Mouse (Mus musculus): ENCODE results near the gene Kcnh3. TPM values are rescaled to one million over a fixed set of nuclear protein-coding genes. Genes with fewer than 3 reads are reported as not detected.

Gene Kcnh3
- polyA plus RNA-seq, 1 experiment from 2014 or later, result 0.28 TPM

DNA sequence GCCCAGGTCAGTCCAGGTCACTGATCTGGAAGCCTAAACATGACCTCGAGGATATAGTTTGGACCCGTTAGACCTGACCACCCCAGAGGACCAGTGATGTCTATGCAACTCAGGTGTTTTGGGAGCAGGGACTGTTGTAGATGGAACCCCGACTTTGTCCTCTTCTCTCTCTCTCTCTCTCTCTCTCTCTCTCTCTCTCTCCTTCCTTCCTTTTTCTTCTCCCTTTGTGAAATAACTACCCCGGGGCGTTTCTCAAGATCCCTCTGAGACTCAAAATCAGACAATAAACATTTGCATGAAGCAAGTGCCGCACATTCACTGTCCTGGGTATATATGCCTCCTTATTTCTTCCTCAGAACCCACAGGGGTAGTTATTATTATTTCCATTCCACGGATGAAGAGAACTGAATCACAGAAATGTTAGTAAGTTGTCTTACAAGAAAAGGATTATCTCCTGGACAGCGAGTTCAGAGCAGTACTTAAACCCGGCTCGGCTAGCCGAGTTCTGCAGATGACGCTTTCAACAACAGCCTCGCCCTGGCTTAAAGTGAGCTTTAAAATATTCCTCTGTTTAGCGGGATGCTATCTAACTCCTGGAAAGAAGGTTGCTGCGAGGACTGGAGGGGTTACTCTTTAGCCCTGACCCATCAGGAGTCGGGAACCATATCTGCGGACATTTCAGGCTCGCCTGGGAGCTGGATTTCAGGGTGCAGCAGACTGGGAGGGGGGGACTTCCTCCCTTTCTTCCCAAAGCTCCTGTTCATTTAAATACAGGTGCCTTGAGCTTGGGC, 1.7 kb upstream of the Kcnh3 start:
- no peaks in the 10 kb centered on the region for H3K36me3 ChIP-seq
- H3K27ac ChIP-seq, result no peak overlapping the region
- 6% methylated on average over 18 of the region's 18 CpGs for whole genome bisulfite sequencing
- no peak for ATAC-seq (ENCODE audit: low FRiP score, low read depth)
- H3K4me1 ChIP-seq, result peaks cover 55% of the 10 kb centered on the region
- peak overlapping the region; percentile 77 for H3K4me2 ChIP-seq (replicated peaks)
- no peaks in the 10 kb centered on the region for H3K9me3 ChIP-seq
- H3K4me3 ChIP-seq, result peak overlapping the region; percentile 48
- peak overlapping the region; percentile 62; the same call in 1 of the 2 replicates for H3K9ac ChIP-seq
- peaks cover 82% of the 10 kb centered on the region for H3K27me3 ChIP-seq

DNA sequence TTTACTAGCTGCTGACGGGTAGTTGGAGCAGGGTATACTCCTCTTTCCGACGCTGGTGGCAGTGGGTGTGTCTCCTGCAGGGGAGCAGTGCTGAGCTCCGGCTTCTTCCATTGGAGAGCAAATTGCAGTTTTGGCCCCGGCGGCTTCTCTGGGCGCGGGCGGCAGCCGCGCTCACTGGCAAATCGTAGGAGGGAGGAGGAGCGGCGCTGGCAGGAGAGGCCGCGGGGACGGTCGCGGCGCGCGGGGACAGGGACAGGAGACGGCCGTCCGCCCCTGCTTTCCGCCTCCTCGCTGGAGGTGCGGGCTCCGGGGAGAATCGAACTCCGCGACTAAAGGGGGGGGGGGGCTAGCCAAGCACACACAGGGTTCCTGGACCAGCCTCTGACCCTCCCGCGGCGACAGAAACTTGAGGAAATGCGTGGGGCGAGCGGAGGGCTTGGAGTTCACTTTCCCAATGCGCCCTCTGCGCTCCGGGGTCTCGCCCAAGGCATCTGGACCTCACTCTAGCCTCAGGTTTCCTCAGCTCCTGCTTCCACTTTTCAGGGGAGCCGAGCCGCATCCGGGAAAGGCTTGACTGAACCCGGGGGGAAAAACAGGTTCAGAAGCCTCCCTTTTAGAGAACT, 965 bp upstream of the Kcnh3 start:
- under 1% methylated on average over 46 of the region's 46 CpGs for WGBS
- Histone ChIP-seq H3K4me1 (peaks cover 55% of the 10 kb centered on the region), H3K36me3 (no peaks in the 10 kb centered on the region), H3K9me3 (no peaks in the 10 kb centered on the region), H3K9ac (peak overlapping the region; percentile 62), H3K27me3 (peaks cover 89% of the 10 kb centered on the region), H3K4me3 (peak overlapping the region; percentile 48), H3K27ac (no peak overlapping the region), H3K4me2 (replicated peaks) (peak overlapping the region; percentile 77)
- ATAC-seq (ENCODE audit: low FRiP score, low read depth), result no peak

DNA sequence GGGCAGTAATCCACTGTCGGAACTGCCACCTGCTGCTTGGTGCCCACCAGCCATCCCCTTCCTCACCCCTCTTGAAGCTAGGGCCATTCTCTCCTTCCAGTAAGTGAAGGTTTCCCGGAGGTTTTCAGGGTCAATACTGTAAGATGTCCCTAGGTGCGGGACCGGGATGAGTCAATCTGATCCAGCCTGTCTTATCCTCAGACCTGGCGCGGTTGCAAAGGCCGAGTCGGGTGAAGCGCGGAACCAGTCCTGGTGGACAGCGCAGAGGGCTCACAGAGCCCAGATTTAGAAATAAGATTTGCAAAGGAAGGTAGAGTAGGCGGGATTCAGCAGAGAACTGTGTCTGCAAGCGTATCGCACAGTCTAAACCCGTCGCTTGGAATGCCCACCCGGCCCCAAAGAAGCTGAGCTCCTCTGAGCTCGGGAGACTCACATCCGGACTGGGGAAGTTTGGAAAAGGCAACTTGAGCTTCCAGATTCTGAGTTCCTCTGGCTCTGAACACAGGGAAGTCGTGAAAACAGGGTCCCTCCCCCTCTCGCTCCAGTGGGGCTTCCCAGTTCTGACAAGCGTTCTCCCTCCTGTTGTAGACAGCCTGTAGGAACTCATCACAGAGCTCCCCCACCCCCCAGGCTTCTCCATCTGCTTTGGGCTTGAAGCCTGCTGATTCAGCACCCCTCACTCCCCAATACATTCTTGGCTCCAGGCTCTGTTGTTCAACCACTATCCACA, 585 bp downstream of the Kcnh3 start:
- no peak for ATAC-seq (ENCODE audit: low FRiP score, low read depth)
- H3K27me3 ChIP-seq, result peaks cover 94% of the 10 kb centered on the region
- H3K36me3 ChIP-seq, result no peaks in the 10 kb centered on the region
- no peak overlapping the region for H3K27ac ChIP-seq
- H3K9ac ChIP-seq, result 0 out of 2 replicates have a peak overlapping the region, but pooled peaks have one; percentile 62
- H3K4me2 ChIP-seq (replicated peaks), result peak overlapping the region; percentile 77
- no peaks in the 10 kb centered on the region for H3K9me3 ChIP-seq
- peaks cover 46% of the 10 kb centered on the region for H3K4me1 ChIP-seq
- H3K4me3 ChIP-seq, result peak overlapping the region; percentile 48
- 2% methylated on average over 22 of the region's 22 CpGs for WGBS

DNA sequence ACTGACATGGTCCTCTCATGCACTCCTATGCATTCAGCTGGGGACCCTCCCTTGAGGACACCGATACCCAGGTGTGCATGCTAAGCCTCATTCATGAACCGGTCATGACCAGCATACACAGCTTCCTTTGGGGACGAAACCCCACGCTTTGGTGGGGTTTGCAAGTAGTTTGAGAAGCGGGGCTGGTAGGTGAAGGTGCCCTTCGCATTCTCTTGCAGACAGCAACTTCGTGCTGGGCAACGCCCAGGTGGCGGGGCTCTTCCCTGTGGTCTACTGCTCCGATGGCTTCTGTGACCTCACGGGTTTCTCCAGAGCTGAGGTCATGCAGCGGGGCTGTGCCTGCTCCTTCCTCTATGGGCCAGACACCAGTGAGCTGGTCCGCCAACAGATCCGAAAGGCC, 1.4 kb downstream of the Kcnh3 start:
- Histone ChIP-seq H3K4me3 (peak overlapping the region; percentile 48; the same call in 1 of the 2 replicates), H3K9ac (no peak overlapping the region), H3K36me3 (no peaks in the 10 kb centered on the region), H3K27me3 (peaks cover 98% of the 10 kb centered on the region), H3K27ac (no peak overlapping the region), H3K4me2 (replicated peaks) (peak overlapping the region; percentile 77), H3K4me1 (peaks cover 44% of the 10 kb centered on the region), H3K9me3 (no peaks in the 10 kb centered on the region)
- WGBS, result 20% methylated on average over 14 of the region's 14 CpGs
- no peak for ATAC-seq (ENCODE audit: low FRiP score, low read depth)

GRCm38 (mm10) chr15:99231998-99232397, 7.3 kb downstream of the Kcnh3 start:
- Histone ChIP-seq H3K9me3 (no peaks in the 10 kb centered on the region), H3K4me3 (no peak overlapping the region), H3K27me3 (peaks cover 82% of the 10 kb centered on the region), H3K4me2 (replicated peaks) (no peak overlapping the region), H3K36me3 (no peaks in the 10 kb centered on the region), H3K9ac (no peak overlapping the region), H3K4me1 (no peaks in the 10 kb centered on the region), H3K27ac (no peak overlapping the region)
- WGBS, result 62% methylated on average over 10 of the region's 10 CpGs
- ATAC-seq (ENCODE audit: low FRiP score, low read depth), result no peak

GRCm38 (mm10) chr15:99233719-99234118, 9.1 kb downstream of the Kcnh3 start:
- H3K27ac ChIP-seq, result no peak overlapping the region
- H3K27me3 ChIP-seq, result peaks cover 65% of the 10 kb centered on the region
- no peak overlapping the region for H3K9ac ChIP-seq
- no peak overlapping the region for H3K4me3 ChIP-seq
- no peak overlapping the region for H3K4me2 ChIP-seq (replicated peaks)
- WGBS, result 72% methylated on average over 17 of the region's 17 CpGs
- no peaks in the 10 kb centered on the region for H3K36me3 ChIP-seq
- no peak for ATAC-seq (ENCODE audit: low FRiP score, low read depth)
- no peaks in the 10 kb centered on the region for H3K9me3 ChIP-seq
- H3K4me1 ChIP-seq, result no peaks in the 10 kb centered on the region; the same call in 1 of the 2 replicates

DNA sequence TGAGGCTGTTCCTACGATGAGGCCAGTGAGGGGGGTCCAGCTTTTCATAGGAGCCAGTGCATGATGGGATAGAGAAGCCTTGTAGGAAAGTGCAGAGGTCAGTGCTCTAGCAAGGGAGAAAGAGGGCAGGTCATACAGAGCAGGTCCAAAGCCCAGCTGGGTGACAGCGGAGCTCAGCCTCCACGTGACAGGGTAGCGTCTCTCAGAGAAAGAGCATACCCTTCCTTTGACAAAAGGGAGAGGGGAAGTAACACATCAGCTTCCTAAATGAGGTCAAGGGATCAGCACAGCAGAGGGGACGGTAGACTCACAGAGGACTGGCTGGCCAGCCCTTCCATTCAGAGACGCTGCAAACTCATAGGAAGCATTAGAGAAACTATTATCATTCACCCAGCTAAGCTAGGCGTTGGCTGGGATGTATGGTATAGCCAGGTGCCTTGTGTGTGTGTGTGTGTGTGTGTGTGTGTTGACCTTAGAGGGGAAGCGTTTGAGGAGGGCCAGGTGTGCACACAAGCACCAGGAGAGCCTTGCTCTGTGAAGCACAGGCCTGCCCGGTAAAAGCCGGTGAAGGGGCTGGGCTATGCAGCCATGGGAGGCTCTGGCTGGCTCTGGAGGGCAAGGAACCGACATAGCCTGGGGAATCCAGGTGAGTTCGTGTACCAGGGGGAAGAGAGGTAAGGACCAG, 9.8 kb downstream of the Kcnh3 start:
- no peaks in the 10 kb centered on the region; the same call in 1 of the 2 replicates for H3K4me1 ChIP-seq
- H3K4me3 ChIP-seq, result no peak overlapping the region
- no peak overlapping the region for H3K9ac ChIP-seq
- no peak for ATAC-seq (ENCODE audit: low FRiP score, low read depth)
- peaks cover 58% of the 10 kb centered on the region for H3K27me3 ChIP-seq
- no peak overlapping the region for H3K27ac ChIP-seq
- H3K36me3 ChIP-seq, result no peaks in the 10 kb centered on the region
- no peaks in the 10 kb centered on the region for H3K9me3 ChIP-seq
- 62% methylated on average over 12 of the region's 12 CpGs for WGBS
- H3K4me2 ChIP-seq (replicated peaks), result no peak overlapping the region

DNA sequence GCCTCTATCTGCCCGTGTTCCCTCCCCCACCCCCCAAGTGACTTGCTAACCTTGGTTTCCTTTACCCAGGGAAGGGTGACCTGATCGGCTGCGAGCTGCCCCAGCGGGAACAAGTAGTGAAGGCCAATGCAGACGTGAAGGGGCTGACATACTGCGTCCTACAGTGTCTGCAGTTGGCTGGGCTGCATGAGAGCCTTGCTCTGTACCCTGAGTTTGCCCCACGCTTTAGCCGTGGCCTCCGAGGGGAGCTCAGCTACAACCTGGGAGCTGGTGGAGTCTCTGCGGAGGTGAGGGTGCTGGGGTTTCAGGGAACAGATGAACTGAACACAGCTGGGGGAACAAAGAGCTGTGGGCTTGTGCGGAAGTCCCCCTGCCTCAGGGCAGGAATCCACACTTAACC, 13.3 kb downstream of the Kcnh3 start:
- Histone ChIP-seq H3K4me3 (no peak overlapping the region), H3K4me1 (no peaks in the 10 kb centered on the region; the same call in 1 of the 2 replicates), H3K9ac (no peak overlapping the region), H3K36me3 (peaks cover 23% of the 10 kb centered on the region), H3K4me2 (replicated peaks) (no peak overlapping the region), H3K27me3 (peaks cover 24% of the 10 kb centered on the region), H3K27ac (no peak overlapping the region), H3K9me3 (no peaks in the 10 kb centered on the region)
- 53% methylated on average over 11 of the region's 11 CpGs for WGBS
- ATAC-seq (ENCODE audit: low FRiP score, low read depth), result no peak

DNA sequence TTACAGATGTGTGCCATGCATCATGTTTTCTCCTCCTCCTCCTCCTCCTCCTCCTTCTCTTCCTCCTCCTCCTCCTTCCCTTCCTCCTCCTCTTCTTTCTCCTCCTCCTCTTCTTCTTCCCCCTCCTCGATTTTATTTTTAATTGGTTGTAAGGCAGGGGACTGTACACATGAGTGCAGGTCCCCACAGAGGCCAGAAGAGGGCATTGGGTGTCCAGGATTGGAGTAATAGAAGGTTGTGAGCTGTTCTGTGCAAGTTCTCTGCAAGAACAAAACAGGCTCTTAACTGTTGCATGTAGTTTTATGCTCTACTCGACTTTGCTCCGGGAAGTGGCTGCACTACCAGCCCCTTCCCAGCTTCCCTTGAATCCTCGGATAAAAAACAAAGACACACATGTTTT, 15.5 kb downstream of the Kcnh3 start:
- Histone ChIP-seq H3K9me3 (no peaks in the 10 kb centered on the region), H3K4me2 (replicated peaks) (no peak overlapping the region), H3K4me3 (no peak overlapping the region), H3K4me1 (no peaks in the 10 kb centered on the region; the same call in 1 of the 2 replicates), H3K9ac (no peak overlapping the region), H3K27ac (no peak overlapping the region), H3K36me3 (peaks cover 44% of the 10 kb centered on the region), H3K27me3 (peaks cover 4% of the 10 kb centered on the region; the same call in 1 of the 2 replicates)
- WGBS, result 70% methylated on average over 4 of the region's 4 CpGs
- ATAC-seq (ENCODE audit: low FRiP score, low read depth), result no peak

DNA sequence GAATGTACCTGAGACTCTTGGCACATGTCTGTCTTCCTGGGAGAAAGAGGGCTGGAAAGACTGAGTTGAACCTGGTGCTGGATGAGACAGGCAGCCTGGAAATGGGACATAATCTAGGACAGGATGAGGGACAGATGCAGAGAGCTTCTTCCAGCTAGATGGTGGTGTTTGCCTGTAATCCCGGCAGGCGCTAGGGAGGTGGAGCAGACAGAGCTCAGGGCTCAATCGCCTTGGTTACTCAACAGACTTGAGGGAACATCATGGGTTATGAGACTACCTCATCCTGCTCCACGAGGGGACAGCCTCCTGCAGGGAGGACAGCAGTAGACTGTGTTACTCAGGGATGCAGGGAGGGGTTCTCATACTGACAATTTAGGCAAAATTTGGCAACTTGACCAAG, 16.6 kb downstream of the Kcnh3 start:
- Histone ChIP-seq H3K27me3 (no peaks in the 10 kb centered on the region), H3K27ac (no peak overlapping the region), H3K9ac (no peak overlapping the region), H3K4me3 (no peak overlapping the region), H3K4me2 (replicated peaks) (no peak overlapping the region), H3K36me3 (peaks cover 56% of the 10 kb centered on the region), H3K4me1 (no peaks in the 10 kb centered on the region; the same call in 1 of the 2 replicates), H3K9me3 (no peaks in the 10 kb centered on the region)
- ATAC-seq (ENCODE audit: low FRiP score, low read depth), result no peak
- 72% methylated on average over 4 of the region's 4 CpGs for WGBS

DNA sequence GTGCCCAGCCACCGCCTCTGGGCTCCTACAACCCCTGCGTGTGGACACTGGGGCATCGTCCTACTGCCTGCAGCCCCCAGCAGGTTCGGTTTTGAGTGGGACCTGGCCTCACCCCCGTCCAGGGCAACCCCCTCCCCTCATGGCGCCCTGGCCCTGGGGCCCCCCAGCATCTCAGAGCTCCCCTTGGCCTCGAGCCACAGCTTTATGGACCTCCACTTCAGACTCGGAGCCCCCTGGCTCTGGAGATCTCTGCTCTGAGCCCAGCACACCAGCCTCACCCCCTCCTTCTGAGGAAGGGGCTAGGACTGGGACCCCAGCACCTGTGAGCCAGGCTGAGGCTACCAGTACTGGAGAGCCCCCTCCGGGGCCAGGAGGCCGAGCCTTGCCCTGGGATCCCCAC, 17.4 kb downstream of the Kcnh3 start:
- Histone ChIP-seq H3K36me3 (peaks cover 64% of the 10 kb centered on the region), H3K4me3 (no peak overlapping the region), H3K4me2 (replicated peaks) (no peak overlapping the region), H3K27ac (no peak overlapping the region), H3K9ac (no peak overlapping the region), H3K9me3 (no peaks in the 10 kb centered on the region), H3K4me1 (no peaks in the 10 kb centered on the region; the same call in 1 of the 2 replicates), H3K27me3 (no peaks in the 10 kb centered on the region)
- ATAC-seq (ENCODE audit: low FRiP score, low read depth), result peak; percentile 36; the same call in 1 of the 2 replicates
- WGBS, result 81% methylated on average over 10 of the region's 10 CpGs
